Mouse (Mus musculus): ENCODE results near the gene Spdye4b.

DNA sequence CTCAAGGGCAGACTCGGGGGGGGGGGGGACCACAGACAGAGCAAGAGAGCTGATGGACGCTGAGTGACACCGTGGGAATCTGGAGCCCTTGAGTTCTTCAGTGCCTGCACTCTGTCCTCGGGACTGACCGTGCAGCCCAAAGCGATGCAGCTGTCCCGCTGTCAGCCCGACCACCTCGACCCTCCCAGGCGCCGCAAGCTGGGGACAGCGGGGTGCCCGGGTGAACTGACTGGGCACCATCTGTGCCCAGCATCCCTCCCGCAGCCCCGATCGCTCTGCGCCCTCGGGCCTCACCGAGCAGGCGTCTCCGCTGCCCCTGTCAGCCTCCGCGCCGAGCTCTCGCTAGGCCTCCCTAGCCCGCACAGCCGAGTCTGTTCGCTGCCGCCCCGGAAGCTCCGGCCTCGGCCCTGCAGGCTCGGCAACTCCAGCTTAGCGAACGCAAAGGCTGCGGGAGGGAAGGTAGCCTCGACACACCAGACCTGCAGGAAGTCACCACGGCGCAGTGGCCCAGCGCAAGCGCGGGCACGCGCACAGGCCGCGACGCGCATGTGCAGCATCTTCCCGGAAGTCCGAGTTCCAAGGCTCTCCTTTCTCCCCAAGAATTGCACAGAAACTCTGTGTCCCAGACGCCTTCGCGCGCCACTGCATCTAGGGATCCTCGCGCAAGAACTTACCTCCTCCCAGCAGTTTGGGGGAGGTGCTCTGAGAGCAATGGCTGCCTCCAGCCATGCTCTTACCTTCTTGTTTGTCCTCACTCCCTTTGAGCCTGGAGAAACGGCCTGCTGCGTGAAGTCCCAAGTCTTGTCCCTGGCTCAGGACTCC, at the start of gene Spdye4b, which contains the start of gene Rbak:
- TF ChIP-seq CTCF (IDR thresholded peaks at IDR 0.05) (peak; percentile 35; the same call in 1 of the 2 replicates), EP300 (IDR thresholded peaks at IDR 0.05) (no peak)

Data from lung, postnatal 0 days (tissue).